8 mouse cellular contexts compared by ENCODE assay signal in the genomic region with DNA sequence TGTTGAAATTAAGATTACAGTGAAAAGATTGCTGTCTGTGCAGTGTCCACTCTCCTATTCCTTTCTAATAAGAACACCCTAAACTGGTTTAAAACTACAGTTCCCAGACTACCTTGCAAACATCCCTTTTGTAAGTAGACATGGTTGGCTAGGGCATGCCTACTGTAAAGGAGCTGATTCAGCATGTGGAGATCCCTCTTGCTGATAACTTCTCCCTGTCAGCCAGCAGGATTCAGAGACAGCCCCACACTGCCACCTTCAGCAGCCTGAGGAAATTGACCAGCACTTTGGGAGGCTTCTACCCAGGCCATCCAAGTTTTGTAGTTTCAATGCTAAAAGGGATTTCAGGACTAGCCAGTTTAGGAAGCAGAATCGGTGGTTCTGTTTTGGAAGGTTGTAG. TPM values are rescaled to one million over a fixed set of nuclear protein-coding genes. Genes with fewer than 3 reads are reported as not detected.
A peak's percentile ranks its signal among the peaks of the same experiment; 100 is the strongest.
DNase-seq lines count a peak whose midpoint lies in the region; ATAC-seq lines count a peak whose summit lies in the region.

No protein-coding gene starts in this region.

- peak; percentile 39 for DNase-seq in CD4-positive, CD25-positive, alpha-beta regulatory T cell, adult 2 months (ENCODE audit: low read depth, low spot score)
- peak; percentile 54 for DNase-seq in MEL-GATA-1-ER (ENCODE audit: extremely low read depth, low read depth)
- DNase-seq in cerebellum, postnatal 25 days = peak; percentile 75 to 78
- DNase-seq in heart, postnatal 14 days = peak; percentile 37 to 52
- peak; percentile 75 for DNase-seq in layer of hippocampus, adult 9-11 months
- DNase-seq in lung, postnatal 4 days = peak; percentile 75 to 77
- peak; percentile 42 for DNase-seq in splenic B cell, adult 2 months (ENCODE audit: low read depth, low spot score)

- H3K36me3 ChIP-seq in splenic B cell, adult 2 months (ENCODE audit: control insufficient read depth, insufficient read depth, low read length, poor library complexity, severe bottlenecking) = no peaks in the 10 kb centered on the region

- H3K27me3 ChIP-seq in splenic B cell, adult 2 months (ENCODE audit: control insufficient read depth, insufficient read depth, low read length, poor library complexity, severe bottlenecking) = no peaks in the 10 kb centered on the region

- no peak for ATAC-seq in CD4-positive, CD25-positive, alpha-beta regulatory T cell, adult 4 months

- intact Hi-C loops in heart, postnatal 14 days (cut with DNase I) = no loop called here

RNA-seq across cellular contexts. Expression of a gene that starts 7.8 kb away (rescaled TPM):
- polyA plus RNA-seq in CD4-positive, CD25-positive, alpha-beta regulatory T cell, adult 4 months (2017; shearing (Covaris generic)) = 1 to 10 TPM; 3.0 to 5.1 TPM
- total RNA-seq in heart, postnatal 14 days (2021) = 10 to 100 TPM; 22.9 to 25.9 TPM

RNA-seq across cellular contexts. Expression of a gene that starts 19.0 kb away (rescaled TPM):
- 10 to 100 TPM; 13.6 to 14.5 TPM for polyA plus RNA-seq in CD4-positive, CD25-positive, alpha-beta regulatory T cell, adult 4 months (2017; shearing (Covaris generic))
- total RNA-seq in heart, postnatal 14 days (2021) = 10 to 100 TPM; 30.0 to 38.9 TPM
